Mouse (Mus musculus): ENCODE measurements around the gene Pfas.
"Not testable (repeated sequence)": the region's sequence is repeated elsewhere in the genome, so short reads cannot be mapped to it uniquely, and the experiment has no call there.

Pfas gene

DNA sequence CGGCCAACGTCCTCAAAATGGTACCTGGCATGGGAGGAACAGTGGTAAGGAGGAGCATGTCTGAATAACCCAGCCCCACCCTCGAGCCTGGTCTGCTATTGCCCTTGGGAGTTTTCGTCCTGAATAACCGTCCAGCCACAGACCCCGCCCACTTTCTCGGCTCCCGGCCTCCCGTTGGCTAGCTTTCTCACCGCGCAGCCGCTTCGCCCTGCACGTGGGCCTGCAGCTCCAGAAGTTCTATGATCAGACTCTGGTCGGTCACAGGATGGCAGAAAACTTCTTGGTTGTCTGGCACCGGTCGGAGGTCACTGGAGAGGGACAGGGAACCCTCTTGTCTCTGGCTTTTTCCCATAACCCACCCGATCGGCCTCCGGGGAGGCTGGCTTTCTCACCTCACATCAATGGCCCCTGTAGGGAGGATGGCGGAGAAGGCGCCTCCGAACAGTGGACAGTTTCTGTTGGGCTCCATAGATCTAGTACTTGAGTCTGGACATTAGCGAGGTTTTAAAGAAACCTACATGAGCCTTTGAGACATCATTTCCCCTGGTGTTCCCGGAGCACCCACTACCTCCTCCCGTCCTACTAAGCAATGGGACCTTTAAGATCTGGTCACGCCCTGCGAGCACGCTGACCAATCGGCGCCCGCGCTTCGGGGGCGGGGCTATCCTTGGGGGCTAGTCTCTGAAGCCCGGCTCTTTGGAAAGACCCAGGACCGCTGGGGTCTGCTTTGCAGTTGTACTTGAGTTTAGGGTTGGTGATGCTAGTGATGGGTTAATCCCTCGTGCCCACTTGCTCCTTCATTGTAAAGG, 34.8 kb downstream of the Pfas start:
- peak; percentile 89 for DNase-seq (ENCODE audit: low read depth, low spot score)

DNA sequence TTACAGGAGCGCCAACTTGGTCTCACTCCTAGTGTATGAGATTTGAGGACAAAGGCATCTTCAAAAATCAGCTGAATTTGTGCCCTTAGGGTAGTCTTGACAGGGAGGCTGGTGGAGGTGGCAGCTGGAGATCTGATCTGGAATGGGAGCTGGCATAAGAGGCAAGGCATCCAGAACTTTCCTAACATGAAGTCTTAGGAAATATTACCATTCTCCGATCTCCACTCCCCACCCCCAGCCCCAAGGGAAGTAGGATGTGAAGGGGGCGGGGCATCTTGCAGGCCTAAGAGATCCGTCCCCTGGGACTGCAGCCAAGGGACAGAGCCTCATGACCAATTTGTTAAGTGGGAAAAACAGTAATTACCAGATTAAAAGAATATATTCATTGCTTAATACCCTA, 38.0 kb downstream of the Pfas start:
- no peak for DNase-seq (ENCODE audit: low read depth, low spot score)

DNA sequence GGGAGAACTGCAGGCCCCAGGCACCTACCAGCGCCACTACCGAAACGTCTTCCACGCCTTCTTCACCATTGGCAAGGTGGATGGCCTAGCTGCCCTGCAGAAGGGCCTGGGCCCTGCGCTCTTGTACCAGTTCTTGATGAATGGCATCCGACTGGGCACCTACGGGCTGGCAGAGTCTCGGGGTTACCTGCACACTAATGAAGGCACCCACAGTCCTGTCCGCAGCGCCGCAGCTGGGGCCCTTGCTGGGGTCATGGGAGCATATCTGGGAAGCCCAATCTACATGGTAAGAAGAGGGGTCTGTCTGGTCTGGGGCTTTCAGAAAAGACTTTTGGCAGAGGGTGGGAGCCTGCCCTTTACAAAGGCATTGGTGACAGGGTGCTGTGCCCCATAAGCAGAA, 39.5 kb downstream of the Pfas start:
- DNase-seq (ENCODE audit: low read depth, low spot score) = no peak

DNA sequence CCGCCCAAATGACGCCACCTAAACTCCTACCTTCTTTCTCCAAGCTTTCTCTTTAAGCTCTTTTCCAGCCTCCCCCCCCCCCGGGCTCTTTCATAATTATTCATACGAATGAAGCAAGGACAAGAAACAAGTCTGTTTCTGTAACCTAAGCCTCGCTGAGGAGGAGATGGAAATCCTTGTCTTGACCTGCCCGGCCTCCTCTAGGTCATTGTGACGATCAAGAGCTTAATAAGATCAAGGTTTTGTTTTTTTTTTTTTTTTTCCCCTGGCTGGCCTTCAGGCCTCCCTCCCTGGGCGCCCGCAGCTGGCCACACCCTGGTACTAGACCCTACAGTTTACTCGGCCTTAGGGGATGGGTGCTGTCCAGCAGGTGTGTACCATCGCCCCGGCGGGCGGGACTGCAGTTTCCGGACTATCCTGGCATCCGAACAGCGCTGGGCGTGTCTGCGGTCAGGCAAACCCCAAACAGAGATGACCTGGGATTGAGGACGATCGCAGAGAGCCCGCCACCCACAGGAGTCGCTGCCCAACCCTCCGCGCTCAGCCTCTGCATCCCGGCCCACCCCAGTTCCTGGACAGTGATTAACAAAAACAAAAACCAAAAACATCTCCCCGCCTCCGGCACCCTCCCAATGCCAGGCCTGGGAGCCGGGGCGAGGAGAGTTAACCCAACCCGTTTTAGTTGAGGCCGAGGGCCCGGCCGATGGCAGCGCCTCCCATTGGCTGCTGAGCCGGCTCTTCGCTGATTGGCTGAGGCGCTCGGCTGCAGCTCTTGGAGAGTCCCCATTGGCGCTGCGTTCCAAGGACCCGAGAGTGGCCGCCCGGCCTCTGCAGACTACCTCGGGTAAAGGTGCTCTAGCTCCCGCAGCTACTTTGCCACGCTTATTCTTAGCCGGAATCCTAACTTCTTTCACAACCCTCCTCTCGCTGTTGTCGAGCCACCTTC, 40.6 kb downstream of the Pfas start, which contains the start of gene Slc25a35:
Gene Slc25a35, plus strand, starts transcription at position 795 of the 946 bp plus-strand sequence.
- DNase-seq (ENCODE audit: low read depth, low spot score) = peak; percentile 92

DNA sequence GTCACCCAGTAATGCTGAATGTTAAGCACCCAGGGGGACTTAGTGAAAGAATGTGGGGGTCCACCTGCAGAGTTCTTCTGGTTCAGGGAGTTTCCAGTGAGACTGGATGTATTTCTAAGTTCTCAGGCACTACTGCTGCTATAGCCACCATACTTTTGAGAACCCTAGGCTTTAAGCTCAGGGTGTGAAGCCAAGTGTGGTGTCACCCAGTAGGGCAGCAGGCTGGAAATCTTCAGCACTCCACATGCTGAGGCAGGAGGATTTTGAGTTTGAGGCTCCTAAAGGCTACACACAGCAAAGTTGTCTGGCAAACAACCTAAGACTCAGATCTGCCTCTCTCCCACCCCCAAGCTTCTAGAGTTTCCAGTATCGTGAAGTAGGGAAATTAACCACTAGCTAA, 41.7 kb downstream of the Pfas start:
- DNase-seq (ENCODE audit: low read depth, low spot score) = no peak

DNA sequence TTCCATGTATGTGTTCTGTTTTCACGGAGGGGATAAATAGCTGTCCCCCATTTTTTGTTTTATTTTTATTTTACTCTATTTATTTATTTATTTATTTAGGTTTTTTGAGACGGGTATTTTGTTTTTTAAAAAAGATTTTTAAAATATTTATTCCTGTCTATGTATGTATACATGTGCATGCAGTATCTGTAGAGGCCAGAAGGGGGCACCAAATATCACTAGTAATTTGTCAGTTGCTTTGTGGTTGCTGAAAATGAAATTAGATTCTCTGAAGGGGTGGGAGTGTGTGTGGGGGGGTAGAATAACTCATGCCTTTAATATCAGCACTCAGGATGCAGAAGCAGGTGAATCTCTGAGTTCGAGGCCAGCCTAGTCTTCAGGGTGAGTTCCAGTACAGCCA, 42.4 kb downstream of the Pfas start:
- peak; percentile 83 for DNase-seq (ENCODE audit: low read depth, low spot score)

DNA sequence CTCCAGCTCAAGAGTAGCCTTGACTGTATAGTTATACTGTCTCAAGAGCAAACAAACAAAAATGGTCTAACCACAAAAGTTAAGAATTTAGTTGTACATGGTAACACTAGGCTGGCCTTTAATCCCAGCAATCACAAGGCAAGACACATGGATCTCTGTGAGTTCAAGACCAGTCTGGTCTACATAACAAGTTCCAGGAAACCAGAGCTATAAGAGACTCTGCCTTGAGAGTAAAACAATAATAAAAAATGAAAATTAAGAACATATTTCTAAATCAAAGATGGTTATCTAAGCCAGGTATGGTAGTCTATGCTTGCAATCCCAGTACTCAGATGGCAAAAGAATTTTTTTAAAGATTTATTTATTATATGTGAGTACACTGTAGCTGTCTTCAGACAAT, 43.2 kb downstream of the Pfas start:
- DNase-seq (ENCODE audit: low read depth, low spot score) = no peak

DNA sequence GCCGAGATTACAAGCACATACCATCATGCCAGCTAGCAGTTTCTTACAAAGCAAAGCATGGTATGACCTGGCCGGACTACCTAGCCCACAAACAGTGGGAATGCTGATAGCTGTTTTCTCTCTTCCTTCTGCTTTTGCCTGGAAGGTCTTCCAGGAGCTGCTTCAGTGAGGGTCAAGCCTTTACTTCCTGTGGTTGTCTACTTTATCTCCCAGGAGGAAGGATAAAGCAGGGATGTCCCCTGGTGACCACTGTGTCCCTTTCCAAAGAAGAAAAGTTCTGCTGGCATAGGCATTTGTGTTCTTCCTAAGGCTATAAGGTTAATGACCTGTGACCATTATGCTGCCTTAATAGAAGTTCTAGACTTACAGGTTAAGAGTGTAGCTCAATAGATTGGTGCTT, 44.9 kb downstream of the Pfas start:
- DNase-seq (ENCODE audit: low read depth, low spot score) = no peak

DNA sequence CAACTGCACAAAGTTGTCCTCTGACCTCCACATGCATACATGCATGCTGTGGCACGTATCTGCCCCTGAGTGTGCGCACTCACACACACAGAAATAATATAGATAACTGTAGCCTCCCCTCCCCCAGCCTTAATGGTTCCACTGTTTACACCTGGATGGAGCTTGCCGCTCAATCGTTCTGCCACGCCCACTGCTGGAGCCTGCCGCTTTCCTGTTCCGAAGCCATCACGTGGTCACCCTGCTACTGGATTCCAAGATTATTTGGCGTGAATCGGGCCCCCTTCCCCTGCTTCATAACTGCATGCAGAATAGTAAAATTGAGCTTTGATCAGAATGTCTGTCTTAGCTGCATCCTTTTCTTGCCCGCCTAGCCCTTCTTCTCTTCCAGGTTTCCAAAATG, 46.1 kb downstream of the Pfas start:
- not testable (repeated sequence) for DNase-seq (ENCODE audit: low read depth, low spot score)

DNA sequence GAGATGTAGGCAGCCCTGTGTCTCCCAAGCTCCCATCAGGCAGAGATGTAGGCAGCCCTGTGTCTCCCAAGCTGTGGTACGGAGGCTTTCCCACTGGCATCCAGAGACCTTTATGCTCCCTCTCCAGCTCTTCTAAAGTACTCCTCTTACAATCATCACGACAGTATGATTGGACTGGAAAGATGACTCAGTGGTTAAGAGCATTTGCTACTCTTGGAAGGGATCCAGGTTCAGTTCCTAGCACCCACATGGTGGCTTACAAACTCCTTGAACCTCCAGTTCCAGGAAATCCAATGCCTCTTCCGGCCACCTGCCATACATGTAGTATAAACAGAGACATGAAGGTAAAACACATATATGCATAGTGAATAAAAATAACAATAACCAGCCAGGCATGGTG, 46.7 kb downstream of the Pfas start:
- DNase-seq (ENCODE audit: low read depth, low spot score) = peak; percentile 79

DNA sequence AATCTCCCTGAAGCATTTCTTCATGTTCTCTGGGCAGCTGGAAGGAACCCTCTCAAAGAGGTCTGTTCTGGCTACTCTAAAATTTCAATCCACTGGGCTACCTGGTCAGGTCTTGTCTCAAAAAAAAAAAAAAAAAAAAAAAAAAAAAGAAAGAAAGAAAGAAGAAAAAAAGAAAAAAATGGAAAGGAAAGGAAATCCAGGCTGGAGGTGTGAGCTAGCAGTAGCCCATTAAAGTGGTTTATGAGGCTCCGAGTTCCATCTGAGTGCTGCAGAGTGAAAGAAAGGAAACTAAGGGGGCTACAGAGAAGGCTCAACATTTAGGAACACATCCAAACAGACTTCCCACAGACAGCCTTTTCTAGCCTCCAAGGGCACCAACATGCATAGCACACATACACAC, 50.3 kb downstream of the Pfas start:
- no peak for DNase-seq (ENCODE audit: low read depth, low spot score)

DNA sequence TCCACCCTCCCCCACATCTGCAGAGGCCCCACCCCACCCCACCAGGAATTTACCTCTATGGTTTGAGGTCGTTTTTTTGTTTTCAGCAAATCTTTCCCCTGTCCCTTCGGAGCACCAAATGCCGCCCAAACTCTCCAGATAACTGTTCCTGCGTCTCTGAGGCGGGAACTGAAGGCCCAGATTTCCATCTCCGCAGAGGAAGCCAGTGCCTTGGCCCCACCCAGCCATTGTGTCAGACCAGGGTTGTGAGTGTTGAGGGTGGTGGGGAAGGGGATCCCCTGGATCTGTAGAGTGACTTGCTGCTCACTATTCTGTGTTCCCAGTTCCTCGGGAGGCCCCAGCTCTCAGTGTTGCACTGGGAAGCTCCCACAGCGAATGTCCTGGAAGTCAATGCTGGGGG, 51.0 kb downstream of the Pfas start, which contains the start of gene Arhgef15:
Gene Arhgef15, minus strand, starts transcription at position 173 of the 400 bp plus-strand sequence.
- no peak for DNase-seq (ENCODE audit: low read depth, low spot score)

DNA sequence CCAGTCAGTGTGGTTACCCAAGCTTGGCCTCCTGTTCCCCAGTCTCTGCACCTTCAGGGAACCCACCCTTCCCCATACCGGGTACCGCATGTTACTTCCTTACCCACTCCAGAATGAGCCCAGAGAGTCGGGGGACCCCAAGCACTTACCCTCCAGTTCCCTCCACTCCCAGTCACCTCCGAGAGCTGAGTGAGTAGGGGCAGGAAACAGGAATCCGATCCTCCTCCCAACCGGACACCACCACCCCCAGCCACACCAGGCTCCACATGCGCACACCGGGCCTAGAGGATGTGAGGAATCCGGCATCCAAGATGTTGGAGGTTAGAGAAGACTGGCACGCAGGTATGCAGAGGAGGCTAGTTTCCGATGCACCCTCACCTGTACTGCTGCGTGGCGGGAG, 51.6 kb downstream of the Pfas start:
- DNase-seq (ENCODE audit: low read depth, low spot score) = no peak

DNA sequence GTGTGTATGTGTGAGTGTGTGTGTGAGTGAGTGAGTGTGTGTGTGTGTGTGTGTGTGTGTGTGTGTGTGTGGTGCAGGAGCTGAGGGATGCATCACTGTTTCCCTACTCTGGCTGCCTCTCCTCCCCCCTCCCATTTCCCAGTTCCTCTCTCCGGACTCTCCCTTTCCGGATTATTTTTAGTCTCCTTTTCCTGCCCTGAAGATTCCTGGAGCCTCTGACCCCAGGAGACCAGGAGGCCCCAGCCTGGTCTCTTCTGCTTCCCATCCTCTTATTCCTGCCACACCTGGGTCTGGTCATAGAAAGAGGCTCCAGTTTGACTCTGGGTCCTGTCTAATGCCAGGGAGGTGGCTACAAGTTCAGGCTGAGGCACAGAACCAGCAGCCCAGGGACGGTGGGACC, 52.2 kb downstream of the Pfas start:
- no peak for DNase-seq (ENCODE audit: low read depth, low spot score)

DNA sequence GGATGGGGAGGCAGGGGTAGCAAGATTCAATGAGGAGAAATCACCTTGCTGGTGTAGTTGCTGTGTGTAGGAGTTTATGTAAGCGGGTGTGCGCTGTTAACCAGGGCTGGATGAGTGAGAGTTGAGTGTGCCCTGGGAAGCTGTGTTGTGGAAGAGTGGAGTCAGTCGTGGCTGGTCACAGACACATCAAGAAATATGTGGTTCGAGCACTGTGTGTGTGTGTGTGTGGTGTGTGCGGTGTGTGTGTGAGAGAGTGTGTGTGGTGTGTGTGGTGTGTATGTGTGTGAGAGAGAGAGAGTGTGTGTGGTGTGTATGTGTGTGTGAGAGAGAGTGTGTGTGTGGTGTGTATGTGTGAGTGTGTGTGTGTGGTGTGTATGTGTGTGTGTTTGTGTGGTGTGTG, 52.8 kb downstream of the Pfas start:
- DNase-seq (ENCODE audit: low read depth, low spot score) = no peak

DNA sequence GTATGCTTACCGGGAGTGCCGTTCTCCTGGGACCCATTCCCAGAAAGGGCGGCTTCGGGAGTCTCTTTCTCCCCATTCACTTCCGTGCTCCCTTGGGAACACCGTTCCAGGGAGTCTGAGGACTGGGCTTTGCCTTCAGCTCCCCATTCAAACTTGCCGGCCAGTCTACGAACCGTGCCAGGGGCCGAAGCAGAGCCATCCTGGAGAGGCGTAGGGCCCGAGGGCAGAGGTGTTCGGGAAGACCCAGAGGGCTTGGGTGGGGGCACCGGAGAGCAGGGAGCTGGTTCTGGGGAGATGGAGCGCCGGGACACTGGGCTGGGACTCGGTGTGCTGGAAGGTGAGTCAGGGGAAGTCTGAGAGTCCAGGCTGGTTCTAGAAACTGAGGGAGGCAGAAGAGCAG, 53.9 kb downstream of the Pfas start:
- no peak for DNase-seq (ENCODE audit: low read depth, low spot score)

DNA sequence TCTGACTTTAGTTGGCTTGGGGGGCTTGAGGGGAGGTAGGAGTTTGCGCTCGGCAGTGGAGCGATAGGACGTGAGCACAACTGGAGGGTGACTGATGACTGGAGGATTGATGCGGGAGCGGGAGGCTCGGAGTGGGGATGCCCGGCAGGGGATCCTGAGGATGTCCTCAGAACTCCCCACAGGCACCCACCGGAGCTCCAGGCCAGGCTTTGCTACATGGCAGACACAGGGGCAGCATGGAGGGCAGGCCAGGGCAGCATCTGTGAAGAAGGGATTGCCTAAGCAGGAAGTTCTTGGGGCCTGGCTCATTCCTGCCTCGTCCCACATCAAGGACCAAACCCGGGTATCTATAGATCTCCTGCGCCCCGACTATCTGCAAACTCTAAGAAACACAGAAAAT, 54.4 kb downstream of the Pfas start:
- DNase-seq (ENCODE audit: low read depth, low spot score) = no peak

DNA sequence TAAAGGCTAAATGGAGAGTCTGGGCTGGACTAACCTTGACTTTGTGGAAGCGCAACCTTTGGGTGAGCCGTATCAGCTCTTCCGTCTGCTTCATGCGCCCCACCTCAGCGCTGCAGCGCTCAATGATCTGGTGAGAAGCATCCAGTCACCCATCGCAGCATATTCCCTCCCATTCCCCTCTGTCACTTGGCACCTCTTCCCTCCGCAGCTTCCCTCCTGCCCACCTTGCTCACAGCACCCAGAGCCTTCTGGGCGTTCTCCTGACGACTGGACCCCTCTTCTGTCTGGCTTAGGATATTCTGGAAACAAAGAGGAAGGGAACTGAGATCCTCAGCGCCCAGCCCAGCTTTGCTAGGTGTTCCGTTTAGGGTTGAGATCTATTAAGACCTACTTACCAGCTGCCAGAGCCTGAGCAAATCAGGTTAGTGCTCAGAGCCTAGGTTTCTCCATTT, 60.7 kb downstream of the Pfas start:
- peak; percentile 24 for DNase-seq (ENCODE audit: low read depth, low spot score)

DNA sequence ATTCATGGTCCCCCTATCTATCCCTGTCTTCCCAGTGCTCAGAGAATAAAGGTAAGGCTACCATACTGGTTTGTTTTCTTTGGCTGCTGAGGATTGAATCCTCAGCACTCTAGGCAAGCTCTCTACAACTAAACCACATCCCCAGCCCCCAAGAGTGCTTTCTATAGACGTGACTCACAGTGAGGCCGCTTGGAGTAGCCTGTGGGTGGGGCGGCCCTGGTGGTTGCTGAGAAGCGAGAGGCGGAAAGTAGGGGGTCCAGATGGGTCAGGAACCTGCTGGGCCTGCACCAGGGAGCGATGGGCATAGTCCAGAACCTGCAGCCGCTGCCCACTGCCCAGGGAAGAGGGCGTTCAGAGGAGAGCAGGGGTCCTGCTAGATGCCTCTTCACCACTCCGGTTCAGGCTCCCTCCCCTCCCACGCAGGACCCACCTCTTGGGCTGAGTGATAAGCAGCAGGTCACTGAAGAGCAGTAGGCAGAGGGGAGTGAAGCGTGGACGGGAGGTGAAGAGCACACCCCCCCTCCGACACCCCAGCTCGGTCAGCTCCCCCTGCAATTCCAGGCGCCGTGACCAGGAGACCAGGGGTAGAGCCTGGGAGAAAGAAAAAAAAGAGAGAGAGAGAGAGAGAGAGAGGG, 61.3 kb downstream of the Pfas start:
- peak; percentile 92 for DNase-seq (ENCODE audit: low read depth, low spot score)

DNA sequence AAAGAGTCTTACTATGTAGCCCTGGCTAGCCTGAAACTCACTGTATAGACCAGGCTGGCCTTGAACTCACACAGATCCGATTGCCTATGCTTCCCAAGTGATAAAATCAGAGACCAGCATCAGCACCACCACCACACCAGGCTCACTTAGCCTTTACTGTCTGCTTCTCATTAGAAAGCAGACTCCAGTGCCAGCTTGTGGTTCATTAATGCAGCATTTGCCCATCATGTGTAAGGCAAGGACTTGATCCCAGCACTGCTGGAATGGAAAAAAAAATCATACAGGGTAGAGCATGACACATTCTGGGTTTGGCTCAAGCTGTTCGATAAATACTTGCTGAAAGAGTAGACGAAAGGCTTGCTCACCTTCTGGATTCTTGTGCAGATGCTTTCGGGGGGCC, 62.3 kb downstream of the Pfas start:
- peak; percentile 61 for DNase-seq (ENCODE audit: low read depth, low spot score)

DNA sequence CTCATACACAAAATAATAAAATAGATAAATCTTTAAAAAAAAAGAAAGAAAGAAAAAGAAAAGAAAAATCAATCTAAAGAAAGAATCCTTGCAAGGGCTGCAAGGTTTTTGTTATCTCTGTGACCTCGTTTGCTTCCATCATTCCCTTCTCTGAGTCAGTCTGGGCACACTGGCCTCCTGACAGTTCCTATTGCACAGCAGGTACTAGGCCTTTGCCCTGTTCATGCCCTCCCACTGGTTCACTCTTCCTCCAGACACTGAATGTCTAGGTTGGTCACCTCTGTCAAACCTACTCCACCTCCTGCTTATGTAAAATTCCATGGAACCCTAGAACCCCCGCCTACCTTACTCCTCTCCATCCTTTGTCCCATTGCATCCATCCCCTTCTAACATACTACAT, 63.0 kb downstream of the Pfas start:
- no peak for DNase-seq (ENCODE audit: low read depth, low spot score)

DNA sequence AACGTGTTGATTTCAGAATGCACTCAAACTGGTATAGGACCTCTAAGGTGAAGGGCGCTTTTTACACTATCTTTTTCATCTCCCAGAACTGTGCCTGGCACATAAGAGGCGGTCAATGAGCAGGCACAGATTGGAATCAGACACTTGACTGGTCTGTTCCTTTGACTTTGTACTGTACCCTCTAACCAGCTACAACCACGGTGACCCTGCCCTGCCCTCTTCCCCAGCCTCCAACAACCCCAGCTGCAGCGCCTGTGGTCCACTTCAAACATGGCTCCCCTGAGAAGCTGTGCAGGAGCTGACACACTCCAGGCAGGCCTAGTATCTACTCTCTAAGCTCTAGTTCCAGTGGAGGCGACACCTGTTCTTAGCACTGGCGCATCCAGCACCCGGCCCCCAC, 65.5 kb downstream of the Pfas start:
- DNase-seq (ENCODE audit: low read depth, low spot score) = no peak

All from 3T3-L1 (cell line).